Mouse (Mus musculus): ENCODE data around the gene Igf1. TPM values are rescaled to one million over a fixed set of nuclear protein-coding genes. Genes with fewer than 3 reads are reported as not detected.

The Igf1 gene
- polyA plus RNA-seq, 1 experiment, result 21.7 TPM

DNA sequence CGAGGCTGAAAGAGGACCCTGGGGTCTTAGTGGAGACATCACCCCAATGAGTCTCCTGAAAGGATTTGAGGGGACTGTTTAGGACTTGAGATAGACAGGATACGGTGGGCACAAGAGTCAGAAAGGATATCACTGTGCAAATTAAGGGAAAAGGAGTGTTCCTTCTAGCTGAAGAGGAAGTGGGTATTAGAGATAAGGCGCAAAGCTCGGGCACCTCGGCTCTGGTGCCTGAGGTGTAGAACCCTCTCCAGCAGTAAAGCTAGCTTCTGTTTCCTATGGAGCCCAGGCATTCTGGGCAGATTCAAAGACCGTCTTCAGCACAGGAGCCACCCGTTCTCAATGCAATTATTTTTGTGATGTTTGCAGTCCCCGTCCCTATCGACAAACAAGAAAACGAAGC is 56.9 kb downstream of the Igf1 start:
- H3K4me1 ChIP-seq (ENCODE audit: control insufficient read depth, insufficient read depth, low read length), result no peaks in the 10 kb centered on the region; the same call in 1 of the 2 replicates
- WGBS, result 7% methylated on average over 10 of the region's 10 CpGs
- TF ChIP-seq CTCF (IDR thresholded peaks at IDR 0.05; ENCODE audit: control insufficient read depth, insufficient read depth, low read length), result no peak
- TF ChIP-seq POLR2A (IDR thresholded peaks at IDR 0.05; ENCODE audit: borderline replicate concordance, control insufficient read depth, low read depth, low read length), result no peak
- H3K4me3 ChIP-seq (replicated peaks; ENCODE audit: control insufficient read depth, low read depth, low read length), result no peak overlapping the region
- H3K27ac ChIP-seq (ENCODE audit: control insufficient read depth, insufficient read depth, low read depth, low read length, poor library complexity), result no peak overlapping the region

DNA sequence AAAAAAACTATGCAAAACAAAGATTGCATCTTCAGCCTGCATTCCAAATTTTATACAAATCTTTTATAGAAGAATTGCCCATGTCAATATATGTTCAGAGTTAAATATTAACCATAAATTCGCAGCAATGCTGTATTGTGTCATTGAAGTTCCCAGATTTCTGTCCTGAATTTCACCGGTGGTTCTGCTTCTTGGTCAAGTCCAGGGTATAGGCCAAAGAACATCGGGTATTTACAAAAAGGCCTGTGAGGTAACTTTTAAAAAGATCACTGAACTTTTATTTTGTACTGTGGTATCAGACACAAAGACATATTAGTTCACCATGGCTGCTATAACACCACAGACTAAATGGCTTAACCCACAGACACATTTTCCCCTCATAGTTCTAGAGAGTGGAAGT is 57.7 kb downstream of the Igf1 start:
- Histone ChIP-seq H3K4me3 (replicated peaks; ENCODE audit: control insufficient read depth, low read depth, low read length) (no peak overlapping the region), H3K27ac (ENCODE audit: control insufficient read depth, insufficient read depth, low read depth, low read length, poor library complexity) (no peak overlapping the region), H3K4me1 (ENCODE audit: control insufficient read depth, insufficient read depth, low read length) (no peaks in the 10 kb centered on the region; the same call in 1 of the 2 replicates)
- 79% methylated on average over 3 of the region's 3 CpGs for WGBS
- TF ChIP-seq POLR2A (IDR thresholded peaks at IDR 0.05; ENCODE audit: borderline replicate concordance, control insufficient read depth, low read depth, low read length) (no peak), CTCF (IDR thresholded peaks at IDR 0.05; ENCODE audit: control insufficient read depth, insufficient read depth, low read length) (no peak)

DNA sequence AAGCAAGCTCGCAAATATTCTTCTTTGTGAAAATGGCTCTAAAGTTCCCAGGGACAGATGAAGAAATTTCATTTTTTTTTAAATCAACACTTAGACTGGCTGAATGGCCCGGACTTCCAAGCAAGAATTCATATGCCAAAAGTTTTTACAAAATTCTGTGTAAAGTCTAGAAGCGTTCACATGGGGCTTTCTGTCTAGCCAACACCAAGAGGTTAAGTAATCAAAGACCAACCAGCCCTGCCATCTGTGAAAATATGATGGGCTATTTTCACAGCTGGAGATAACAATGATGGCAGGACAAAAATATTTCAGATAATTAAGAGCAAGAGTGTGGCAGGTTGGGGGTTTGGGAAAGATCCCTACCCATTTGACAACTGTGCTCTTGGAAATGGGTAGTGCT is 64.2 kb downstream of the Igf1 start:
- H3K4me1 ChIP-seq (ENCODE audit: control insufficient read depth, insufficient read depth, low read length), result no peaks in the 10 kb centered on the region
- WGBS, result 82% methylated on average over 3 of the region's 3 CpGs
- no peak overlapping the region for H3K27ac ChIP-seq (ENCODE audit: control insufficient read depth, insufficient read depth, low read depth, low read length, poor library complexity)
- H3K4me3 ChIP-seq (replicated peaks; ENCODE audit: control insufficient read depth, low read depth, low read length), result no peak overlapping the region
- TF ChIP-seq POLR2A (IDR thresholded peaks at IDR 0.05; ENCODE audit: borderline replicate concordance, control insufficient read depth, low read depth, low read length), result no peak
- no peak for TF ChIP-seq CTCF (IDR thresholded peaks at IDR 0.05; ENCODE audit: control insufficient read depth, insufficient read depth, low read length)

DNA sequence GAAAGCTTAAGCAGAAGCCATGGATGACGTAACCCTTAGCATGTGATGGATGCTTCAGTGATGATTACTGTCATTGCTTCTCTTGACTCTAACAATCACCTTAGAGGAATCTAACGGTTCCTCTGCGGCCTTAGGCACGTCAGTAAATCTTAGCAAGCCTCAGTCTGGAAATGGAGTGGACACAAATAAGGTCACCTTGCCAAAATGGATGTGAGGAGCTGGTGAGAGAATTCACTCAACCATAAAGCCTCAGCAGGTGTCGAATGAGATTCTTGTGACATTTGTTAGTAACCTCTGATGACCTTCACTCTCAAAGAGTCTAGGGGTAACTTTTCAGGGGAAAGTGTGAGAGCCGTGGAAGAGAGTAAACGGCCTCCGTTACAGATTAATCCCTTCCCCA is 68.5 kb downstream of the Igf1 start:
- no peak for TF ChIP-seq POLR2A (IDR thresholded peaks at IDR 0.05; ENCODE audit: borderline replicate concordance, control insufficient read depth, low read depth, low read length)
- TF ChIP-seq CTCF (IDR thresholded peaks at IDR 0.05; ENCODE audit: control insufficient read depth, insufficient read depth, low read length), result no peak
- Histone ChIP-seq H3K27ac (ENCODE audit: control insufficient read depth, insufficient read depth, low read depth, low read length, poor library complexity) (no peak overlapping the region), H3K4me3 (replicated peaks; ENCODE audit: control insufficient read depth, low read depth, low read length) (no peak overlapping the region), H3K4me1 (ENCODE audit: control insufficient read depth, insufficient read depth, low read length) (no peaks in the 10 kb centered on the region)
- 77% methylated on average over 8 of the region's 8 CpGs for WGBS

DNA sequence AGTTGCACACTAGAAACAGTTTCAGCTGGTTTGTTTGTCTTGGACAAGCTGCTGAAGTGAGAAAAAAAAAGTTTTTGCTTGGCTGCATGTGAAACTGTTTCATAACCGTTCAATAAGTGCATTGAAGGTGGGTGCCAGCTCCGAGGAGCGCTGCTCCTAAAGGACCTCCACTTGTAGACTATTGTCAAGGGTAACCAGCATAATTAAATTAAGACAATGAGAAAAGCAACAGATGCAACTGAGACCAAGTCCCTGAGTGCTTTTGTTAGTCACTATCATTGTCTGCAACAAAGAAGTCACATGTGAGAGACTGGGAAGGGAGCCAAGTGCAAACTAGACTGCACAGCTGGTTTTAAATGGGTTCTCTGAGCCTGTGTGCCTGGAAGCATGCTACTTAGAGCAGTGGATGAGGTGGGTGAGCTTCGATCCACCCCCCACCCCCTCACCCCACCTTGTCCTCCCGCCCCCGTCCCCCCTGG is 69.1 kb downstream of the Igf1 start:
- WGBS, result 52% methylated on average over 6 of the region's 6 CpGs
- no peak for TF ChIP-seq CTCF (IDR thresholded peaks at IDR 0.05; ENCODE audit: control insufficient read depth, insufficient read depth, low read length)
- TF ChIP-seq POLR2A (IDR thresholded peaks at IDR 0.05; ENCODE audit: borderline replicate concordance, control insufficient read depth, low read depth, low read length), result no peak
- no peak overlapping the region for H3K4me3 ChIP-seq (replicated peaks; ENCODE audit: control insufficient read depth, low read depth, low read length)
- H3K27ac ChIP-seq (ENCODE audit: control insufficient read depth, insufficient read depth, low read depth, low read length, poor library complexity), result no peak overlapping the region
- H3K4me1 ChIP-seq (ENCODE audit: control insufficient read depth, insufficient read depth, low read length), result no peaks in the 10 kb centered on the region

DNA sequence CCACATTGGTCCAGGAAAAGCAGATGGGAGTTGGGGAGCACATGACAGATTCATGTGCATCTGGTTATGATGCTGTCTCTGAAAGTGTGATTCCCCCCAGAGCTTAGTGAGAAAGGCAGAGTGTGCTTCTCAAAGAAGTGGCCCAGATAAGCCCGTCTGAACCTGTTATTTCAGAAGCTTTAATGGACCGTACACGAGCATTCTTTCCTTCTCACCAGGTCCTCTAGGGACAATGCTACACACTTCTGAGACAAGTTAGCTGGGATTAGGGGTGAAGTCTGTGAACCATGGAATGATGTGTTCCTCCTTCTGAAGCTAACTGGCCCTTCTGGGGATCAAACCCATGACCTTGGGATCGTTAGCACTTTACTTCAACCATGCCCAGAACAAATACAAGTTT is 90.1 kb downstream of the Igf1 start:
- H3K4me1 ChIP-seq (ENCODE audit: control insufficient read depth, insufficient read depth, low read length), result no peaks in the 10 kb centered on the region
- H3K27ac ChIP-seq (ENCODE audit: control insufficient read depth, insufficient read depth, low read depth, low read length, poor library complexity), result no peak overlapping the region
- TF ChIP-seq POLR2A (IDR thresholded peaks at IDR 0.05; ENCODE audit: borderline replicate concordance, control insufficient read depth, low read depth, low read length) (no peak), CTCF (IDR thresholded peaks at IDR 0.05; ENCODE audit: control insufficient read depth, insufficient read depth, low read length) (no peak)
- 79% methylated on average over 4 of the region's 4 CpGs for WGBS
- H3K4me3 ChIP-seq (replicated peaks; ENCODE audit: control insufficient read depth, low read depth, low read length), result no peak overlapping the region

DNA sequence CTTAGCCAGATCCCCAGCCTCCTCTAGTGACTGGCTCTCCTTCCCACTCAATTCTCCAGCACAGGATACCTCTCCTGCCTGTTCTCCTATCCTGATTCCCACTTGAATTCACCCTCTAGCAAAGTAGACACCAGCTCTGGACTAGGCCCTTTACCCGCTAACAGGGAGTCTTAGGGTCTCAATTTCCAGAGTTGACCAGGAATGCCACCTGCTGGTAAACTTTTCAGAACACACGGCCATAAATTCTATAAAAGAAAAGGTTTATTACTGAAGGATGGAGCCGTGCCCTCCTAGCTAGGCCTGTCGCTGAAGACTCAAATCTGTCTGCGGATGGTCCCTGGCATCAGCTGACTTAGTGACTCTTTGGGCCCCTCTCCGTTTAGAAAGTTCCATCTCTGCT is 113.5 kb downstream of the Igf1 start:
- H3K4me3 ChIP-seq (replicated peaks; ENCODE audit: control insufficient read depth, low read depth, low read length), result no peak overlapping the region
- H3K4me1 ChIP-seq (ENCODE audit: control insufficient read depth, insufficient read depth, low read length), result no peaks in the 10 kb centered on the region
- 49% methylated on average over 6 of the region's 6 CpGs for WGBS
- H3K27ac ChIP-seq (ENCODE audit: control insufficient read depth, insufficient read depth, low read depth, low read length, poor library complexity), result no peak overlapping the region
- TF ChIP-seq POLR2A (IDR thresholded peaks at IDR 0.05; ENCODE audit: borderline replicate concordance, control insufficient read depth, low read depth, low read length) (no peak), CTCF (IDR thresholded peaks at IDR 0.05; ENCODE audit: control insufficient read depth, insufficient read depth, low read length) (no peak)

DNA sequence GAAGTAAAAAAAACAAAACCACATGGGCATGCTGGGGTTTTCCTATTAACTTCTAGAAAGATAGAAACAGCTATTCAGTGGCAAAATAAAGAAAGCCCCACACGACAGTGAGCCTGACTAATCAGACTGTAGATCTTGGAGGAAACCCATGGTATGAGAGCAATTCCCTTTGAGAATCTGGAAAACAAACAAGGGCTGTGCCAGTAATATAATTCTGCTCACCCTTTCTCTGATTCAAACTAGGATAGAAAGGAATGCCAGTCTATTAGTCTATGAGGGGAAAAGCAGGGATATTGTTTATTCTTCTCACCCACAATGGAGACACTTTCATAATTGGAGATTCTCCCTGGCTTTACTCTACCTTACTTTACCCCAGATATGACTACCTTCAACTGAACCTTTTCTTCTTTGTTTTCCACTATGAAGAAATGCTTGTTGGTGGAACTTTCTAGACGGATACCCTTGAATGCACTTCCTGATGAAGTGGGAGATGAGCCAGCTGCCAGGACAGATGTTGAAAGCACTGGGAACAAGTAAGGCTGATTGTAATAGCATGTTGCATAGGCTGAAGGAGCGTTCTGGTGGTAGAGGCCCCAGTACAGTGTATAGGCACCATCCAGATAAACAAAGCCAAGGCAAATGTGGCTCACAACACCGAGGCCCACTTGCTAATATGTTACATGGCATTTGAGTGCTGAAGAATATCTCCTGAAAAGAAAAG is 116.0 kb downstream of the Igf1 start:
- Histone ChIP-seq H3K4me1 (ENCODE audit: control insufficient read depth, insufficient read depth, low read length) (no peaks in the 10 kb centered on the region), H3K4me3 (replicated peaks; ENCODE audit: control insufficient read depth, low read depth, low read length) (no peak overlapping the region), H3K27ac (ENCODE audit: control insufficient read depth, insufficient read depth, low read depth, low read length, poor library complexity) (no peak overlapping the region)
- WGBS, result 56% methylated on average over 4 of the region's 4 CpGs
- no peak for TF ChIP-seq POLR2A (IDR thresholded peaks at IDR 0.05; ENCODE audit: borderline replicate concordance, control insufficient read depth, low read depth, low read length)
- no peak for TF ChIP-seq CTCF (IDR thresholded peaks at IDR 0.05; ENCODE audit: control insufficient read depth, insufficient read depth, low read length)
